ENCODE assay signal across 1 mouse cellular context in genomic region chr17:23746311-23746710, GRCm38 (mm10).
TF ChIP-seq lines count a peak whose summit lies in the region.

No protein-coding gene starts in this region.

TF ChIP-seq in MEL, 35 proteins besides CTCF, POLR2A, EP300 and RAD21:
- no peak for TF ChIP-seq JUND (IDR thresholded peaks at IDR 0.05; ENCODE audit: low read depth, low read length)
- no peak for TF ChIP-seq ETS1 (IDR thresholded peaks at IDR 0.05; ENCODE audit: low read depth, low read length)
- no peak for TF ChIP-seq USF2 (IDR thresholded peaks at IDR 0.05; ENCODE audit: borderline replicate concordance in 1 of 2, insufficient read depth in 1 of 2, low read depth in 1 of 2, low read length in 2 of 2)
- TF ChIP-seq GATA1 (IDR thresholded peaks at IDR 0.05; ENCODE audit: low read depth, low read length) = no peak
- no peak for TF ChIP-seq TAL1 (IDR thresholded peaks at IDR 0.05; ENCODE audit: low read length)
- TF ChIP-seq MAZ (IDR thresholded peaks at IDR 0.05; ENCODE audit: low read depth, low read length) = no peak
